Mouse (Mus musculus): Measurements from ENCODE around the gene Olfr539.
"Not testable (repeated sequence)": the region's sequence is repeated elsewhere in the genome, so short reads cannot be mapped to it uniquely, and the experiment has no call there.

Gene Olfr539

GRCm38 (mm10) chr7:140659630-140660029 is at the start of gene Olfr539:
Gene Olfr539 (plus strand): TSS chr7:140659930.
- DNase-seq, result no peak

- not testable (repeated sequence) for DNase-seq
Observed at GRCm38 (mm10) chr7:140628670-140629069, 31.1 kb upstream of the Olfr539 start, which contains the start of gene Olfr61. Gene Olfr61 (plus strand): TSS chr7:140628970.

- DNase-seq, result no peak
Observed at GRCm38 (mm10) chr7:140630559-140630958, 29.2 kb upstream of the Olfr539 start.

- no peak for DNase-seq
Observed at GRCm38 (mm10) chr7:140646152-140646551, 13.6 kb upstream of the Olfr539 start, which contains the start of gene Olfr53. Gene Olfr53 (plus strand): TSS chr7:140646452.

GRCm38 (mm10) chr7:140670693-140671092 is 11.0 kb downstream of the Olfr539 start:
- not testable (repeated sequence) for DNase-seq

DNA sequence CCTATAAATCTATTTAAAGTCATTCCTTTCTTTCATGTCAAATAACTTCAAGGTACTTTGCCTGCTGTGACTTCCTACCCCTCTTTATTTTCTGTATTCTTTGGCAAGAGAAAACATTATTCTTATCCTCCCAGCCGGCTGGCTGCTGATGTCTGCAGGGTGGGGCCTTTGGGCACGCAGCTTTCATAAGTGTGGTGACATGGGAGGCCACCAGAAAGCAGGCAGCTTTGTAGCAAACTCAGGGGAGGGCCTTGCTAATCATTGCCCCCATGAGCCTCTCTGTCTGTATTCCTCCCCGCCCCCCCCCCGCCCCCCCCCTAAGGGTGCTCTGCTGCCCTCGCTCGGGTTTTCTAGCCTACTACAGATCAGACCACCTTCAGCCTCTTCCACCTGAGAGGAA is 16.1 kb downstream of the Olfr539 start:
- DNase-seq, result no peak

GRCm38 (mm10) chr7:140679591-140679990 is 19.9 kb downstream of the Olfr539 start:
- DNase-seq, result not testable (repeated sequence)

DNA sequence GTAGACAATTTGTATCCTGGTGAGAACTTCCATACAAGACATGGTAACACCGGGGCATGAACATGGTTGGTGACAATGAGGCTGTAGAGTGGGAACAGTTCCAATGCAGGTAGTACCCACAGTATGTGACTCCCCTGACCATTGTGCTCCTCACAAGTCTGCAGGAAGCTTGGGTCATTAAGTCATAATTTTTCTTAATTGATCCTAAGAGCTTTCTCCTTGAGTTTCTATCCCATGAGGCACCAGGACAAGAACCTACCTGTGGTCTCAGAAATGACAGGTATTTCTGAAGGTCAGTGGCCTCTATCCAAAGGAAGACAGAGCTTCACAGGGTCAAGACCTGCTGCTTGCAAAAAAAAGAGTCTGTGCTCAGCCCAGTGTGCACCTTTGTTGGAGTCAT is 21.9 kb downstream of the Olfr539 start, which contains the start of gene Olfr45:
Gene Olfr45 (plus strand): TSS at position 301 of the 400 bp plus-strand sequence.
- no peak for DNase-seq

- DNase-seq, result no peak
Observed at GRCm38 (mm10) chr7:140696967-140697366, 37.2 kb downstream of the Olfr539 start, which contains the start of gene Olfr541. Gene Olfr541 (plus strand): TSS chr7:140697267.

DNA sequence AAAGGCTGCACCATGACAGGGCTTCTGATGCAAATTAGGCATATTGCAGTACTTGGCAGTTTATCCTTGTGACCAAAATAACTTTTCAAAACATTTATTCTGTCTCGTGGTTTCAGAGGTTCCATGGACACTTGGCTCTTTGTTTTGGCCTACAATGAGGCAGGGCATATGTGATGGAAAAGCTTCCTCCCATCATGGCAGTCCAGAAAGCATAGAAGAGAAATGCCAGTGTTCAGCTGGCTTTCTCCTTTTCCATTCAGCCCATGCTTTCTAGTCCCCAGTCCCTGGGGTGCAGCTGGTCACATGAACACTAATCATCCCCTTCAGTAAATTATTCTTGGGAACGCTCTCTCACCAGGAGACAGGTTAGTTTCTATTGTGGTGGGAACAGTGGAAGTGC is 46.6 kb downstream of the Olfr539 start:
- DNase-seq, result no peak

DNA sequence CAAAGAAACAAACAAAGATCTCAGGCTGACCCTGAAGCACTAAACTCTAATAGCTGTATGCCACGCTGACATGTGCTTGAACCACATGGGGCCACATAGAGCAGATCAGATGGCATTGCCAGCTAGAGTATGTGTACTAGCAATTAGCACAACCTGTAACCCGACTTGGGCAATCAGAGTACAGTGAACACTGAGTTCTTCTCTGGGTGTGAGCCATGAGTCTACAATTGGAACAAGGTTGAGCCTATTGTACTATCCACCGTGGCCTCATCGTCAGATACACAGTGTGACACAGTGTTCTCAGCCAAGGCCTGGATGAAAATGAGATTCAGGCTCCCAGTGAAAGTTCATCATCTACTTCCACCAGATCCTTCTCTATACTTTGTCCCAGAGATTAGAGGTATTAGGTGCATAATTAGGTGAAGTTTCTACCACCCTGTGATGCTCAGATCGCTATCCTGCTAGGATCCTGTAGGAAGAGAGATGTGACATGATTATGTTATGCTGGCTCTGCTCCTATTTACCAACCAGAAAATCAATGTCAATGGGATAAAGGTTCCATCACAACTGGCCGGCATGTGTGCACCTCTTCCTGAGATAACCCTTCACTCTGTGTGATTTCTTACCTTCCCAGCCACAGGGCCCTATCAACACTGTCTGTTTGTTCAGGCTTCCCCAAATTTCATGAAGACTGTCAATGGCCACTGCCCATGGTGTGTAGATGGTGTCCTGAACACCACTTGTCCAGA is 48.0 kb downstream of the Olfr539 start:
- no peak for DNase-seq

DNA sequence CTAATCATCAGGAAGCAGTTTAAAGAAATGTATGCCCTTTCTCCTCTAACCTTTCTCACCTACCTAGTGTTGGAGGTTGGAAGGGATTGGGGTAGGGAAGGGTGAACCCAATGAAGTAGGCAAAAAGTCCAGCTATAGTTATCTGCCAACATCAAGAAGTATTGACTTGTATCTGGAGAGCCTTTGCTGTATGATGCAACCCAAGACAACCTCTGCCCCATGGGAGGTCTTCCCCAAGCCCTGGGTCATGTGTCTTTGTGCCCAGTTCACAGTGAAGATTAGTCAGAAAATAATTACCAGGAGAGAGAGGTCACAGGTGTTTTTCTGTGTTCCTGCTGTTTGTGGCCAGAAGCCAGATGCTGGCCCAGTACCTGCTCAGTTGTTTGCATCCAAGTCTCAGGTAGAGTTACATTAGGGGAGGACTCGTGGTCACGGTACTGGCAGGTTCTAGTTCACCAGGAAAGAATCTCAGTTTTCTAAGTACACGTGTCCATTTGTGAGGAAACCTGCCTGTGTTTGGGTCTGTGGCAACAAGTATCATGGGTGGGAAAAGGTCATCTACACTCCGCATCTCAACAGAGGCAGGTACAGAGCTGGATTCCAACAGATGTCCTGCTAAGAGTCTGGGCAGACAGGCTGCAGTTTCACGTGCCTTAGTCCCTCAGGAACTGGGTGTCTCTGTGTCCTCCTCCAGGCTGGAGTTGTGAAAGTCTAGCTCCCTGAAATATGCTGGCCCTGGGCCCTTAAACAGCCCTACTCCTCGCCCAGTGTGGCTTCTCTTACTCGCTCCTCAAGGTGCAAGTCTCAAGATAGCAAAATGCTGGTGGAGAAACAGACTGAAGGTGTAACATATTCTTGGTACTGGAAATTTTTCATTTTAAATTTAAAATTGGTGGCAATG is 57.7 kb downstream of the Olfr539 start:
- no peak for DNase-seq

DNA sequence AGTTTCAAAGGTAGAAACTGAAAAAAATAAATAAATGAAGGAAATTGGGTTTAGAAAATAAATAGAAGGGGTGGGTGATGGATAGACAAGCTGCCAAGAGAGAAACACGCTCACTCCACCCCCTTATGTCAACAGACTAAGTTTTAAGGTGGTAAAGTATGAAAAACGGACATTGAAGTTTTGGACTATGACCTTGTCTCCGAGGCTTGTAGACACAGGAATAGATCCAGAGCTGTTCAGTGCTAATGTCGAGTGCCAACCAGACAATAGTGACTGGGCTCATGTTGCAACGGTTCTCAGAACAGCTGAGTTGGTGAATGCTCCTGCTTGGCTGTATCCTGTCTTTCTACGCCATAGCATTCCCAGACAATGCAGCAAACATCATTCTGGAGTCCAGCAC is 61.4 kb downstream of the Olfr539 start:
- DNase-seq, result no peak

DNA sequence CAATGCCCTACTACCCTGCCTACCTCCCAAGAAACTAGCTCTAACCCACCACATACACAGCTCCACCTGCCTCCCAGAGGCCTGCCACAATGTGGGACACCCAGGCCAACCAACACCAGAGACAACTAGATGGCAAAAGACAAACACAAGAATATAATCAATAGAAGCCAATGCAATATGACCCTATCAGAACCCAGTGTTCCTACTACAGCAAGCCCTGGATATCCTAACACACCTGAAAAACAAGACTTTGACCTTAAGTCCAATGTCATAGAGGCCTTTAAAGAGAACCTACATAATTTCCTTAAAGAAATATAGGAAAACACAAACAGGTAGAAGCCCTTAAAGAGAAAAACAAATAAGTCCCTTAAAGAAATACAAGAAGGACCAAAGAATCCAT is 65.8 kb downstream of the Olfr539 start:
- DNase-seq, result no peak

Data from right cerebral cortex, postnatal 4 days (tissue).